Mouse (Mus musculus) forebrain, embryonic 16.5 days (tissue): ENCODE measurements at regions not wholly inside any gene's neighbourhood (a gene's known extent, or its start where the extent isn't known, plus 50 kb on each side); places are given as distances from the start of the nearest gene placed in this dataset.
A peak's percentile ranks its signal among the peaks of the same experiment; 100 is the strongest.

Source experiments
- ATAC-seq: fragments of 200-750 bp; cut with Nextera tagmentation; 2 replicates; pipeline ENCODE4 v1.8.0; 2017; ENCODE audit warnings: mild to moderate bottlenecking, moderate library complexity
- H3K27ac ChIP-seq: fragments of 300-500 bp; sonication (generic); 2 replicates; pipeline ENCODE4 v1.5.1; 2014; ENCODE audit warnings: low read length, control low read depth
- H3K27me3 ChIP-seq: fragments of 300-500 bp; sonication (generic); replicated peaks from 2 replicates; pipeline ENCODE4 v1.6.1; 2014; ENCODE audit warnings: low read length; ENCODE audit not compliant: control insufficient read depth, insufficient read depth
- H3K36me3 ChIP-seq: fragments of 300-500 bp; sonication (generic); 2 replicates; pipeline ENCODE4 v1.6.1; 2014; ENCODE audit not compliant: control insufficient read depth, insufficient read depth
- H3K4me1 ChIP-seq: fragments of 300-500 bp; sonication (generic); replicated peaks from 2 replicates; pipeline ENCODE4 v1.6.1; 2014; ENCODE audit warnings: low read length; ENCODE audit not compliant: control insufficient read depth, insufficient read depth
- H3K4me2 ChIP-seq: fragments of 300-500 bp; sonication (generic); 2 replicates; pipeline ENCODE4 v1.6.1; 2014; ENCODE audit warnings: mild to moderate bottlenecking, low read length, control low read depth
- H3K4me3 ChIP-seq: fragments of 300-500 bp; sonication (generic); replicated peaks from 2 replicates; pipeline ENCODE4 v1.5.1; 2014; ENCODE audit warnings: mild to moderate bottlenecking, low read length, control low read depth
- H3K9ac ChIP-seq: fragments of 300-500 bp; sonication (generic); replicated peaks from 2 replicates; pipeline ENCODE4 v1.6.1; 2014; ENCODE audit warnings: low read depth, low read length, control low read depth
- H3K9me3 ChIP-seq: fragments of 300-500 bp; sonication (generic); 2 replicates; pipeline ENCODE4 v1.6.1; 2016; ENCODE audit warnings: low read length; ENCODE audit not compliant: control insufficient read depth
- WGBS: fragments of 180-500 bp; shearing (Covaris S2); extraction: QIAGEN DNeasy Blood & Tissue Kit; methylation state at CpG from one replicate; pipeline ENCODE4 v1.1.7; 2014; 5-methylcytosine and 5-hydroxymethylcytosine counted together

- H3K27ac ChIP-seq = no peak overlapping the region
These were observed 167.4 kb downstream of the Triml1 start for GRCm38 (mm10) chr8:42973619-42974539.

GRCm38 (mm10) chr8:42972545-42972944, 168.7 kb downstream of the Triml1 start:
- Histone ChIP-seq H3K27ac (no peak overlapping the region), H3K36me3 (no peaks in the 10 kb centered on the region), H3K9me3 (no peaks in the 10 kb centered on the region), H3K9ac (no peak overlapping the region), H3K4me1 (peaks cover 6% of the 10 kb centered on the region), H3K4me3 (no peak overlapping the region), H3K27me3 (no peaks in the 10 kb centered on the region), H3K4me2 (no peak overlapping the region)
- WGBS = 74% methylated on average over 4 of the region's 4 CpGs
- ATAC-seq = no peak

More at GRCm38 (mm10) chr8:42973619-42974539, 167.4 kb downstream of the Triml1 start:
- Histone ChIP-seq H3K36me3 (no peaks in the 10 kb centered on the region), H3K27me3 (no peaks in the 10 kb centered on the region), H3K4me3 (no peak overlapping the region), H3K9me3 (no peaks in the 10 kb centered on the region), H3K4me1 (peaks cover 6% of the 10 kb centered on the region), H3K9ac (no peak overlapping the region), H3K4me2 (peak overlapping the region; percentile 9; the same call in 1 of the 2 replicates)
- ATAC-seq = peak; percentile 57
- WGBS = 26% methylated on average over 18 of the region's 18 CpGs

- Histone ChIP-seq H3K4me1 (no peaks in the 10 kb centered on the region), H3K9ac (no peak overlapping the region), H3K27me3 (no peaks in the 10 kb centered on the region), H3K27ac (no peak overlapping the region), H3K4me2 (no peak overlapping the region), H3K36me3 (no peaks in the 10 kb centered on the region), H3K4me3 (no peak overlapping the region), H3K9me3 (no peaks in the 10 kb centered on the region)
- ATAC-seq = no peak
- 82% methylated on average over 8 of the region's 8 CpGs for WGBS
These were observed 173.4 kb downstream of the Triml1 start for GRCm38 (mm10) chr8:42967862-42968395.

GRCm38 (mm10) chr8:42964507-42964906, 176.8 kb downstream of the Triml1 start:
- H3K27ac ChIP-seq = no peak overlapping the region
- H3K4me2 ChIP-seq = no peak overlapping the region
- 82% methylated on average over 2 of the region's 2 CpGs for WGBS
- H3K9ac ChIP-seq = no peak overlapping the region
- no peak overlapping the region for H3K4me3 ChIP-seq
- no peaks in the 10 kb centered on the region for H3K4me1 ChIP-seq
- no peaks in the 10 kb centered on the region for H3K27me3 ChIP-seq
- no peaks in the 10 kb centered on the region for H3K36me3 ChIP-seq
- no peaks in the 10 kb centered on the region for H3K9me3 ChIP-seq
- no peak for ATAC-seq

- ATAC-seq = no peak
- no peak overlapping the region for H3K4me3 ChIP-seq
- H3K4me1 ChIP-seq = no peaks in the 10 kb centered on the region
- H3K27ac ChIP-seq = no peak overlapping the region; the same call in 1 of the 2 replicates
- 70% methylated on average over 11 of the region's 11 CpGs for WGBS
- no peak overlapping the region for H3K4me2 ChIP-seq
- no peaks in the 10 kb centered on the region for H3K36me3 ChIP-seq
- no peaks in the 10 kb centered on the region for H3K9me3 ChIP-seq
- H3K9ac ChIP-seq = no peak overlapping the region
- no peaks in the 10 kb centered on the region for H3K27me3 ChIP-seq
These were observed 183.1 kb downstream of the Triml1 start for GRCm38 (mm10) chr8:42958052-42958805.

- Histone ChIP-seq H3K9me3 (no peaks in the 10 kb centered on the region), H3K36me3 (no peaks in the 10 kb centered on the region), H3K4me1 (no peaks in the 10 kb centered on the region), H3K9ac (no peak overlapping the region), H3K27ac (no peak overlapping the region), H3K4me3 (no peak overlapping the region), H3K27me3 (no peaks in the 10 kb centered on the region), H3K4me2 (no peak overlapping the region)
- 62% methylated on average over 3 of the region's 3 CpGs for WGBS
- no peak for ATAC-seq
These were observed 208.7 kb downstream of the Triml1 start for GRCm38 (mm10) chr8:42932609-42933008.

GRCm38 (mm10) chr8:42891658-42892057, 249.6 kb downstream of the Triml1 start:
- Histone ChIP-seq H3K27ac (no peak overlapping the region), H3K9ac (no peak overlapping the region), H3K36me3 (no peaks in the 10 kb centered on the region), H3K4me1 (no peaks in the 10 kb centered on the region), H3K4me2 (no peak overlapping the region), H3K4me3 (no peak overlapping the region), H3K9me3 (no peaks in the 10 kb centered on the region), H3K27me3 (no peaks in the 10 kb centered on the region)
- WGBS = 87% methylated on average over 5 of the region's 5 CpGs
- ATAC-seq = no peak

- 85% methylated on average over 2 of the region's 2 CpGs for WGBS
- no peaks in the 10 kb centered on the region for H3K36me3 ChIP-seq
- H3K4me3 ChIP-seq = no peak overlapping the region
- no peaks in the 10 kb centered on the region for H3K27me3 ChIP-seq
- no peak overlapping the region for H3K4me2 ChIP-seq
- no peaks in the 10 kb centered on the region for H3K9me3 ChIP-seq
- H3K9ac ChIP-seq = no peak overlapping the region
- no peak overlapping the region for H3K27ac ChIP-seq
- H3K4me1 ChIP-seq = no peaks in the 10 kb centered on the region
- ATAC-seq = no peak
These were observed 254.8 kb downstream of the Triml1 start for GRCm38 (mm10) chr8:42886516-42886915.

GRCm38 (mm10) chr8:42870262-42870661, 271.0 kb downstream of the Triml1 start:
- WGBS = 77% methylated on average over 3 of the region's 3 CpGs
- Histone ChIP-seq H3K36me3 (no peaks in the 10 kb centered on the region), H3K9me3 (no peaks in the 10 kb centered on the region), H3K27ac (no peak overlapping the region), H3K9ac (no peak overlapping the region), H3K4me1 (no peaks in the 10 kb centered on the region), H3K4me3 (no peak overlapping the region), H3K4me2 (no peak overlapping the region), H3K27me3 (no peaks in the 10 kb centered on the region)
- no peak for ATAC-seq
